Mouse (Mus musculus): ENCODE results near the gene Med13.
"Not testable (repeated sequence)": the region's sequence is repeated elsewhere in the genome, so short reads cannot be mapped to it uniquely, and the experiment has no call there.

- not testable (repeated sequence) for TF ChIP-seq TAL1 (conservative IDR thresholded peaks at IDR 0.05; ENCODE audit: low read depth, low read length); CTCF (IDR thresholded peaks at IDR 0.05; ENCODE audit: low read depth, low read length)
Measured at GRCm38 (mm10) chr11:86314992-86315391, 42.4 kb downstream of the Med13 start.

All from G1E (cell line).